Mouse (Mus musculus): Measurements from ENCODE around the gene Ephx4. TPM values are rescaled to one million over a fixed set of nuclear protein-coding genes. Genes with fewer than 3 reads are reported as not detected.
A peak's percentile ranks its signal among the peaks of the same experiment; 100 is the strongest.

The Ephx4 gene
- 0.71 and 0.81 TPM in 2 replicates for total RNA-seq (2012; rRNA removed)
- not detected in 2 replicates for total RNA-seq (2014; rRNA removed)
- not detected in 2 replicates for polyA plus RNA-seq (2012; ENCODE audit: insufficient read length, low read depth)

DNA sequence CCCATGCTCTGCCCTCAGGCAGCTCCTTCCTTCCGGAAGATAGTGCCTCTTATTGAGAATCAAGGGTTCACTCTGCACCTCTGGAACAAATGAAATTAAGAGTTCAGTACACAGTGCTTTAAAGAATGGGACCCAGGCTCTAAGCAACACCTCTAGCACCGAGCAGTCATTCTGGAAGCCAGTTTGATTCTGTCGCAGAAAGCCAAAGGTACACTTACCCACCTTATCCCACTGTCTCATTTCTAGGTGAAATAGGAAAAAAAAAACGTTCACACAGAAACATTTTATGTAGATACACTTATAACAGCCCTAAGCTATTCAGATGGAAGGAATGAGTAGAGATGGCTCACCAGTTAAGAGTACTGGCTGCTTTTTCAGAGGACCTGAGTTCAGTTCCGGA is at the start of gene Ephx4:
Gene Ephx4 (plus strand): TSS at position 301 of the 400 bp plus-strand sequence.
- no peaks in the 10 kb centered on the region for H3K27me3 ChIP-seq (replicated peaks)
- TF ChIP-seq NRF1 (IDR thresholded peaks at IDR 0.05; ENCODE audit: low read depth, low read length) (no peak), PAX5 (IDR thresholded peaks at IDR 0.05; ENCODE audit: low read length) (no peak), KAT2A (IDR thresholded peaks at IDR 0.05; ENCODE audit: insufficient replicate concordance, low read length) (no peak), RCOR1 (conservative IDR thresholded peaks at IDR 0.05; ENCODE audit: low read depth, low read length) (no peak), NELFE (IDR thresholded peaks at IDR 0.05; ENCODE audit: low read depth, low read length) (no peak), ZNF384 (IDR thresholded peaks at IDR 0.05; ENCODE audit: low read depth, low read length) (no peak), MEF2A (IDR thresholded peaks at IDR 0.05; ENCODE audit: borderline replicate concordance, low read depth, low read length) (no peak), USF2 (conservative IDR thresholded peaks at IDR 0.05; ENCODE audit: low read depth, low read length) (no peak), MAFK (IDR thresholded peaks at IDR 0.05; ENCODE audit: insufficient replicate concordance, low read length) (no peak), TBP (conservative IDR thresholded peaks at IDR 0.05; ENCODE audit: low read depth, low read length) (no peak), MXI1 (IDR thresholded peaks at IDR 0.05; ENCODE audit: low read depth, low read length) (no peak), ELF1 (IDR thresholded peaks at IDR 0.05; ENCODE audit: low read depth, low read length) (no peak), MAZ (IDR thresholded peaks at IDR 0.05; ENCODE audit: low read depth, low read length) (no peak), JUND (conservative IDR thresholded peaks at IDR 0.05; ENCODE audit: low read depth, low read length) (no peak), ZC3H11A (IDR thresholded peaks at IDR 0.05; ENCODE audit: low read depth, low read length) (no peak), ETS1 (conservative IDR thresholded peaks at IDR 0.05; ENCODE audit: low read depth, low read length) (no peak), POLR2AphosphoS2 (IDR thresholded peaks at IDR 0.05; ENCODE audit: low read depth, low read length) (no peak)
- dilution Hi-C loops (cut with MboI; ENCODE audit: extremely low pct_ligation_motif_present, extremely low pct_unique_long_range_greater_than_20kb, low sequenced_read_pairs) = no loop called here
- peak within 1 kb of the TSS in 1 of 3 experiments; percentile 59 for H3K4me3 ChIP-seq (replicated peaks in 1 of 3; ENCODE audit: low read depth in 2 of 3, low read length in 2 of 3, poor library complexity in 1 of 3)
- H3K27ac ChIP-seq (ENCODE audit: insufficient read depth, low read depth) = no peak within 1 kb of the TSS
- peak within 1 kb of the TSS; percentile 44 for H3K9ac ChIP-seq (ENCODE audit: insufficient read depth, low read depth)
- no peak for DNase-seq (ENCODE audit: extremely low read depth)
- no peaks in the 10 kb centered on the region for H3K9me3 ChIP-seq (replicated peaks; ENCODE audit: low read length)
- H3K79me2 ChIP-seq (replicated peaks; ENCODE audit: control insufficient read depth, extremely low read depth, insufficient read depth, poor library complexity, severe bottlenecking) = no peaks in the 10 kb centered on the region
- no peaks in the 10 kb centered on the region for H3K36me3 ChIP-seq (replicated peaks in 1 of 2; ENCODE audit: control insufficient read depth in 1 of 2, insufficient read depth in 1 of 2, low read length in 1 of 2)
- in situ Hi-C loops (cut with MboI; ENCODE audit: low pct_ligation_motif_present, low pct_unique_long_range_greater_than_20kb, low sequenced_read_pairs) = no loop called here
- peak within 1 kb of the TSS; percentile 48 for H3K4me2 ChIP-seq (ENCODE audit: insufficient read depth, low read depth, poor library complexity, severe bottlenecking)
- no peaks in the 10 kb centered on the region for H3K4me1 ChIP-seq (ENCODE audit: control insufficient read depth in 1 of 2, insufficient read depth in 2 of 2)

DNA sequence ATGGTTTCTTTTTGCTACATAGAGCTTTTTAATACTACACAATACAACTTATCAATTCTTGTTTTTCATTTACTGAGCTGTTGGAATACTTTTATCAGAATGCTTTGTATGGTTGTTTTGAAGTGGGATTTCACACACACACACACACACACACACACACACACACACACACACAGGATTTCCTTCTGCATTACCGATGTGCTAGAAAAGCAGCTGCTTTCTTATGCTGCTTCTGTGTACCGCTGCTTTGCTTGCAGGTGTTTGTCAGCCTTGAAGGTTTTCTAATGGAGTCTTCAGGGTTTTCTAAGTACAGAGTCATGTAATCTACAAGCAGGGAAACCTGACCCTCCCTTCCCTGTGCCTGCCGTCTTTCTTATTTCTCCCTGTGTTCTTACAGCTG is 48.6 kb upstream of the Ephx4 start:
- Histone ChIP-seq H3K4me3 (replicated peaks in 1 of 3; ENCODE audit: low read depth in 2 of 3, low read length in 2 of 3, poor library complexity in 1 of 3) (no peak overlapping the region), H3K4me2 (ENCODE audit: insufficient read depth, low read depth, poor library complexity, severe bottlenecking) (no peak overlapping the region), H3K36me3 (replicated peaks in 1 of 2; ENCODE audit: control insufficient read depth in 1 of 2, insufficient read depth in 1 of 2, low read length in 1 of 2) (no peaks in the 10 kb centered on the region), H3K79me2 (replicated peaks; ENCODE audit: control insufficient read depth, extremely low read depth, insufficient read depth, poor library complexity, severe bottlenecking) (no peaks in the 10 kb centered on the region), H3K9ac (ENCODE audit: insufficient read depth, low read depth) (no peak overlapping the region), H3K27me3 (replicated peaks) (no peaks in the 10 kb centered on the region), H3K9me3 (replicated peaks; ENCODE audit: low read length) (no peaks in the 10 kb centered on the region), H3K27ac (ENCODE audit: insufficient read depth, low read depth) (no peak overlapping the region), H3K4me1 (ENCODE audit: control insufficient read depth in 1 of 2, insufficient read depth in 2 of 2) (peaks cover 0 to 38% of the 10 kb centered on the region in 2 experiments; a peak in 2 of 4 replicates)
- no peak for DNase-seq (ENCODE audit: extremely low read depth)
- TF ChIP-seq ZMIZ1 (IDR thresholded peaks at IDR 0.05; ENCODE audit: low read depth, low read length) (no peak), JUN (IDR thresholded peaks at IDR 0.05; ENCODE audit: insufficient read depth, low read depth, low read length) (no peak), RCOR1 (conservative IDR thresholded peaks at IDR 0.05; ENCODE audit: low read depth, low read length) (no peak)
- dilution Hi-C loops (cut with MboI; ENCODE audit: extremely low pct_ligation_motif_present, extremely low pct_unique_long_range_greater_than_20kb, low sequenced_read_pairs) = no loop called here
- in situ Hi-C loops (cut with MboI; ENCODE audit: low pct_ligation_motif_present, low pct_unique_long_range_greater_than_20kb, low sequenced_read_pairs) = no loop called here

All from CH12.LX (cell line).